Mouse (Mus musculus) cerebellum, adult 9-10 months (tissue): ENCODE data around the gene Tmprss4.
A peak's percentile ranks its signal among the peaks of the same experiment; 100 is the strongest.

Experiments used
- DNase-seq: peaks from one replicate; pipeline ENCODE4 v3.0.0; 2022

Gene Tmprss4

GRCm38 (mm10) chr9:45203797-45204410 lies at the start of gene Tmprss4:
Tmprss4 (minus strand) TSS chr9:45204092.
- DNase-seq = no peak

DNA sequence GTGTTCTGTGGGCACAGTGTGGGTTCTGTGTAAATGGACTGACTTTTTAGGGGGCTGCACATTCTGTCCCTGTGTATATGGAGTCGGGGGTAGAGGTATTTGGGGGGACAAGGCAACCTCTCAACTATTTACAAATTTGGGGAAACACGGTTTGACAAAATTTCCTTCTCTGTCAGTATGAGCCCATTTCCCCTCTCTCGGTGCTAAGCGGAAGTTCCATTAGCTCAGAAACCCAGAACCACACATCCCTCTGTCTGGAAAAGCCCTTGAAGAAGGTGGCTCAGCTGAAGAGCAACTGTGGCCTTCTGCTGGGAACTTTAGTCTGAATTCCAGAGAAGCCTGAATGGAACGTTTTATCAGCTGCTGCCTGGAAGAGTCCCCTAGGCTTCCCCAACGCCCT lies 48.5 kb upstream of the Tmprss4 start:
- no peak for DNase-seq

DNA sequence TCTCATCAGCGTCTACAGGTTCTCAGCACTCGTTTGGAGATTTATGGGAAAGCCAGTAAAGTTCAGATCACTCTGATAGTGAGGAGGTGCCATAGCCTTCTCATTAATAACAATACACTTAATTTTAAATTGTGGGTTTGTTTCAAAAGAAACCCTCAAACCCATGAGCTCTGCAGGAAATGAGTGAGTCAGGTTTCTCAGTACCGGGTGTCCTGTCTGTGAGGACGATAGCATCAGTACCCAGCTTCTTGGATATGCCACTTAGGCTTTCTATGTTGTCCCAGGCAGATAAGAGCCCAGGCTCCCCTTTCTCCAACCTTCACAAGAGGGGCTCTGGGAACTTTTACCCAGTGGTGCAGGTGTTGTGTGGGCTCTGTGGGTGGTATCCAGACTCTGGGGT lies 48.1 kb upstream of the Tmprss4 start:
- no peak for DNase-seq

- no peak for DNase-seq
These were observed 47.4 kb upstream of the Tmprss4 start for GRCm38 (mm10) chr9:45251281-45251680.

DNA sequence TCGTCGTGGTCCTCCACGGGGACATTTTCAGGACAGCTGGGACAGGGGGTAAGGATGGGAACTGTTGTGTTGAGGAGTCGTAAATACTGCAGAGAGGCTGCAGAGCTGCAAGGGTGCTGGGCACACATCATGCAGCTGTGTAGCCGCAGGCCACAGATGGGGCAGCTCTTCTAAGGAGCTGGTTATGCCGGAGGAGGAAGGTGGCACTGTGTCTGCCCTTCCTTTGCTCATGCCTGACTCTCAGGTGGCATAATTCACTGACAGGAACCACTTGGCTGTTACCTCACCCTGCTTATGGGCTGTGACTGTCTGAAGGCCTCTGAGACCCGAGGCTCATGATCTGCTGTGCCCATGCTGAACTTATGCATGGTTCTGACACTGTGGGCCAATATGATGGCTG lies 46.4 kb upstream of the Tmprss4 start:
- DNase-seq = no peak

DNA sequence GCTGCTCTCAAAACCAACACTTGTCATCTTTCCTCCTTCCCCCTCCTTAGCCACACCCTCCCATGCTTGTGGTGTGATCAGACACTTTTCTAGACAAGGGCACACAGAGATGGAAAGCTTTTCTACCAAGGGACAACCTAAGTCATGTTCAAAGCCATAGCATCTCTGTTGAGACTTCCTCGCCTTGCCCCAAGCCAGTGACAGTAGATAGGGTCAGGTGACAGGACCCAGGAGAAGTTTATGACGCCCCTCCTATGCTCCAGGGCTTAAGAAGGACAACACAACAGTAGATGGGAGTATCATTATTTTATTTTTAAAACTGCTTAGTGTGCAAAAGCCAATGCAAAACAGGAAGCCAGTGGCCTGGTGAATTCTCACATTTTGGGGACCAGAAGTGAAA lies 43.6 kb upstream of the Tmprss4 start:
- DNase-seq = no peak

DNA sequence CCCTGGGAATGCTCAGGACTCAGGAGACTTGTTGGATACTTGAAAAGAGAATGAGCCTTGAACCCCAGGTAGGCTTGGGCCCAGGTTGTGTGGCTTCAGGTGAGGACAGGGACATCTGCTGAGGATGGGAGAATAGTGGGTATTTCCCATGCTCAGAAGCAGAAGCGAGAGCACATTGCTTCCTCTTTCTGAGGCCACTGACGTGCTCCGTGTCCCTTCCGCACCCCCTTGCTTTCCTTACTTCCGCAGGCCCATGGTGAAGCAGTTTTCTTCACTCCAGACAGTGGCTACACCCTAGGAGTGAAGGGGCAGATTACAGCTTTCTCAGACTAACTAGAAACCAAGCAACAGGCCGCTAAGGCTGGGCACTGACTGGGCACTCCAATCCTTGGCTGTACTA lies 42.2 kb upstream of the Tmprss4 start:
- no peak for DNase-seq

DNA sequence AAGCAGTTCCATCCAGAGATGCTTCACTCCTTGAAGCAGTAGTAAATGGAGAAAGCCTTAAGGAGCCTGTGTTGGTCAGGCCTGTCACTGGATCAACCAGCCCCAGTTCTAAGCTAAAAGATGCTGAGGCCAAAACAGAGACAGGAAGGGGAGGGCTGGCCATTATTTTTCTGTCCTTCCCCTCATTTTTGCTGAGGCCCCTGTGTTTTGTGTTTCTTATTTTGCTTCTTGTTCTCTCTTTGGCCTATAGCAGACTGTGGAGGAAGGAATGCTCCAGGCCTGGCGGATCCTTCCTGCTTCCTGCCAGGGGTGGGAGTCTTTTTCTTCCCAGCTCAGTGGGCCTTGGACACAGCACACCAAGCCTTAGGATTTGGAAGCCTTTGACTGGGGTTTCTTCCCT lies 41.5 kb upstream of the Tmprss4 start:
- DNase-seq = no peak

GRCm38 (mm10) chr9:45241397-45241796 lies 37.5 kb upstream of the Tmprss4 start:
- DNase-seq = no peak

DNA sequence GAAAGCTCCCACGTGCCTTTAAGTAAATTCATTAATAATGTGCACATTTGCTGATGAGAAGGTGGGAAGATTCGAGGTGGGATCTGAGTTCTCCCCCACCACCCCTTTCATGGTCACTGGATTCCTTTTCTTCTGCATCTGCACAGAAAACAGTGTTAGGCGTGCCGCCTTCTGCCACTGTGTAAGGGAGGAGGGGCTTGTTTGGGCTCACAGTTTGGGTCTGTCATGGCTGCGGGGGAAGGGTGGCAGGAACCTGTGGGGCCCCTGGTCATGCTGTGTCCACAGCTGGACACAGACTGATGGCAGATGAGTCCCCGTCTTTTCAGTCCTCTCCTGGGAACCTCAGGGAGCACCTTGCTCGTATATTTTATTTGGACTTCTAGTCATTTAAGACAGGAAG lies 32.9 kb upstream of the Tmprss4 start:
- no peak for DNase-seq

- DNase-seq = no peak
These were observed 31.9 kb upstream of the Tmprss4 start for GRCm38 (mm10) chr9:45235668-45236227.

DNA sequence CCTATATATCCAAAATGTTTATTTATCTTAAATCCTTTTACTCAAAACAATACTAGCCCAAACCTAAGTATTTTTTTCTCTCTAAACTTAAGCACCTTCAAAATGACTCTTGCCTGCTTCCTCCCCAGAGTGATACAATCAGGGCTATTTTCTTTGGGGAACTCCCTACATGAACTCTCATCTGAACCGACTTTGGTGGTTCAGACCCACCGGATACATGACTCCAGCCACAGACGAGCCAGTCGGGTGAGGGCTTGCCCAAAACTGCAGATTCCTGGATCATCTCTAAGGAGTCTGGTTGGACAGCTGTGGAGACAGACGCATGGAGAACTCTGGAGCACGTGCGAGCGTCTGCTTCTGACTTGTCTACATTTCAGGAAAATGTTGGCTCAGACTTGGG lies 25.5 kb upstream of the Tmprss4 start:
- DNase-seq = no peak

- peak; percentile 96 for DNase-seq
These were observed 17.7 kb upstream of the Tmprss4 start for GRCm38 (mm10) chr9:45221567-45221966.

DNA sequence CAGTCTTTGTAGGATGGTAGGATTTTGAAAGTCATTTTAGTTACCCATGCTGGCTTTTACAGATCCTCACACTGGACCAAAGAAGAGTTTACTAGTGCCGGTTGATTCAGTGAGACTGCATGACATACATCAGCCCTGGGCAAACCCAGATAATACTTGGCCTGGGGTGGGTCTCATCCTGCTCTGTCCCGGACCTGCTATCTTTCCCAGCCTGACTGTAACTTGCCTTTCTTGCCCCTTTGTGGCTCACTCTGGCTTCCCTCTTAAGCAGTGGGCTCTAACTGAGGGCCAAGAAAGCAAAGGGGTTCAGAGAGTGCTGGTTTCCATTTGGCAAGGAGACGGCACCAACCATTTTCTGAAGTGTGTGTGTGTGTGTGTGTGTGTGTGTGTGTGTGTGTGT lies 15.8 kb upstream of the Tmprss4 start:
- no peak for DNase-seq

- DNase-seq = peak; percentile 29
These were observed 11.8 kb upstream of the Tmprss4 start for GRCm38 (mm10) chr9:45215526-45216179.

DNA sequence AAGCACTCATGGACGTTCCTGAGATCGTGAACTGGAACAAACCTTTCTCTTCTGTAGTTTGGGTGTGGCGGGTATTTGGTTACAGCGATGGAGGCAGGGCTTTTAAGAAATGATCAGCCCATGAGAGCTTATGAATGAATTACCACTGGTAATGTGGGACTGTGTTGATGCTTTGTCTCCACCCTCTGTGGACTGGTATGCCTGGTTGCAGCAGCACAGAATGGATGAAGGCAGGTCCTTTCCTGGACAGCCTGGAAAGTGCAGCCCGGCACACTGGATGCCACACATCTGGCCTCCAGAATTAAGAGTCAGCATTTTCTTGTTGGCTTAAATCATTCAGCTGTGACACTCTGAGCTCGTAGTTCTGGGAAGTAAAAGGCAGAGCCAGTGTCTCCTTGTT lies 8.1 kb upstream of the Tmprss4 start:
- no peak for DNase-seq

DNA sequence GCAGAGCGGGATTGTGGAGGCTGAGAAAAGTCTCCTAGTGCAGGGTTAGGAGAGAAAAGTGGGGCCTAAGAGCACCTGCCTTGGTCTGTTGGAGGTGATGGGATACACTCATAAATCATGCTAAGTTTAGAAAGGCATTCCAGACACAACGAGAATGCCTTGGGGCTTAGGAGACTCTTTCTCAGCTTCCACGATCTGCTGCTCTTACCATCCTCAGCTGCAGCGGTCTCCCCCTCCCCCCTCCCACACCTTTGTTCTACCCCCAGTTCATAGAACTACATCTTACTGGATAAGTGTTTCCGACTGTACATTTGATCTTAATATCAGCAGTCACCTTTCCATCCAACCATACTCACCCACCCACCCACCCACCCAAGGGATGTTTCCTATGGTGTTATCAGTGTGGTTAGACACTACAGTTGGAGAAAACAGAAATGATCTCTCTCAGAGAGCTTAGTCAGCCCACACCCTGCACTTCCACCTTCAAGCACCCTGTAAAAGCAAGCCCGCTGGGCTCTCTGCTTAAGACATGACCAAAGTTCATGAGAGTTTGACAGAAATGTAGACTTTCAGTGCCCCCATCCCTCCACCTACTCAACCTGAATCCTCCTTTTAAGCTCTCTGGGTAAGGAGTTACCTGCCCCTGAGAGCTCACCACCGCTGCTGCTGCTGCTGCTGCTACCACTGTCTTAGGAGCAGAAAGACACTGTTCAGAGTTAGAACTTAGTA lies 3.3 kb upstream of the Tmprss4 start:
- DNase-seq = no peak

DNA sequence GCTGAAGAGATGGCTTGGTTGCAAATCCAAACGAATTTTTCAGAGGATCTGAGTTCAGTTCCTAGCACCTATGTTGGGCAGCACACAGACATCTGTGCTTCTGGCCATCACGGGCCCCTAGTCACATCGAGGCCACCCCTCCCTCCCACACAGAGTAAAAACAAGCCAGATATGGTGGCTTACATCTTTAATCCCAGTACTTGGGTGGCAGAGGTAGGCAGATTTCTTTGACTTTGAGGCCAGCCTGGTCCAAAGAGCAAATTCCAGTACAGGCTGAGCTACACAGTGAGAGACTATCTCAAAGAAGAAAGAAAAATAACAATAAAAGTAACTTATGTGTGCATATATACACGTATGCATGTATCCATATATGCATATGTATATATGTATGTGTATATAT lies 2.2 kb upstream of the Tmprss4 start:
- DNase-seq = no peak

GRCm38 (mm10) chr9:45205143-45205542 lies 1.3 kb upstream of the Tmprss4 start:
- no peak for DNase-seq

DNA sequence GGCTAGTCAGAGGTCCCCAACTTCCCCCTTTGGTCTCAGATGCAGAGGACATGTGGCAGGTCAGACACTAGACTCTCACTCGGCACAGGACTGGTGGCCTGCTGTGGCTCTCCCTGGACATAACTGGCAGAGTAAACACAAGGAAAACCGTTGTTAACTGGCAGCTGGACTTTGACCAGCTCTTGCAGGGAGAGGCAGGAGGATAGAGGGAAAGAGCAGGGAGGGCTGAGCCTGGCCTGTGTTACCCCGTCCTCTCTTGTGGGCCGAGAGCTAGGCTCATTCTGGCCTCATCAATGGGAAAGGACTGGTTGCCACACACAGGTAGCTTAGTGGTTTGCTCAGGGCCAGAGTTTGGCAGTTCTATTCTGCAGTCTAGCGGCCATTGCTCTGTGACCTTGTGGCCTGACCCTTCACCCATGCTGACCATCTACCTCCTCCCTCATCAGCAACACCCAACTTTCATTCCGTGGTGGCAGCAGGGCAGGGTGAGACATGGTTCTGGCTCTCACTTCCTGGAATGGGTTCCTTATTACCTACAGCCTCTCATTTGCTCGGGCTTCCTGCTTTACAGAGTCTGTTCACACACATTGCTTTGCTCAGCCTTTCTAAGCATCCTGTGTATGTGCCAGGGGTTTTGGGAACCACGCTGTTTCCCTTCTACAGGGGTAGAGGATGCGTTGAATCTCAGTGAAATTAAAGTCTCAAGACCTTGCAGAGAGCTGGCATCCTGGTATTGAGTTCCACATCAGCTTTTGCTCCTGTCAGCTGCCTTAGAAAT lies 1.7 kb downstream of the Tmprss4 start:
- DNase-seq = no peak

GRCm38 (mm10) chr9:45201319-45201947 lies 2.5 kb downstream of the Tmprss4 start:
- DNase-seq = no peak

- DNase-seq = no peak
These were observed 6.3 kb downstream of the Tmprss4 start for GRCm38 (mm10) chr9:45197549-45197948.
